Mouse (Mus musculus) liver, postnatal 0 days (tissue): ENCODE measurements around the gene Oas1d. TPM values are rescaled to one million over a fixed set of nuclear protein-coding genes. Genes with fewer than 3 reads are reported as not detected.
"Not testable (repeated sequence)": the region's sequence is repeated elsewhere in the genome, so short reads cannot be mapped to it uniquely, and the experiment has no call there.

Experiments used
- ATAC-seq: fragments of 200-750 bp; cut with Nextera tagmentation; 2 replicates; pipeline ENCODE4 v1.8.0; 2017; ENCODE audit warnings: mild to moderate bottlenecking, moderate library complexity
- DNase-seq: peaks from one replicate; pipeline ENCODE4 v3.0.0-alpha.2; 2016
- H3K27ac ChIP-seq: fragments of 300-500 bp; sonication (generic); 2 replicates; pipeline ENCODE4 v1.5.1; 2014; ENCODE audit warnings: antibody characterized with exemption, moderate library complexity, mild to moderate bottlenecking, low read depth
- H3K27me3 ChIP-seq: fragments of 300-500 bp; sonication (generic); 2 replicates; pipeline ENCODE4 v1.6.1; 2014; ENCODE audit warnings: low read length, control low read depth, mixed read lengths; ENCODE audit not compliant: insufficient read depth
- H3K36me3 ChIP-seq: fragments of 300-500 bp; sonication (generic); replicated peaks from 2 replicates; pipeline ENCODE4 v1.6.1; 2014; ENCODE audit warnings: mild to moderate bottlenecking, control low read depth, low read length, moderate library complexity, mixed read lengths; ENCODE audit not compliant: insufficient read depth
- H3K4me1 ChIP-seq: fragments of 300-500 bp; sonication (generic); 2 replicates; pipeline ENCODE4 v1.6.1; 2014; ENCODE audit warnings: antibody characterized with exemption, mild to moderate bottlenecking, control low read depth; ENCODE audit not compliant: insufficient read depth
- H3K4me2 ChIP-seq: fragments of 300-500 bp; sonication (generic); 2 replicates; pipeline ENCODE4 v1.6.1; 2014; ENCODE audit warnings: low read depth, mild to moderate bottlenecking, low read length, moderate library complexity, mixed read lengths
- H3K4me3 ChIP-seq: fragments of 300-500 bp; sonication (generic); 2 replicates; pipeline ENCODE4 v1.5.1; 2014; ENCODE audit warnings: low read depth, low read length
- H3K9ac ChIP-seq: fragments of 300-500 bp; sonication (generic); replicated peaks from 2 replicates; pipeline ENCODE4 v1.6.1; 2014; ENCODE audit warnings: mild to moderate bottlenecking, moderate library complexity
- H3K9me3 ChIP-seq: fragments of 300-500 bp; sonication (generic); 2 replicates; pipeline ENCODE4 v1.6.1; 2016; ENCODE audit warnings: mild to moderate bottlenecking, control low read depth, low read length, mixed read lengths
- CTCF ChIP-seq: sonication (generic); IDR thresholded peaks from 2 replicates; pipeline ENCODE4 v1.5.1; 2016; ENCODE audit warnings: antibody characterized with exemption, low read depth
- EP300 ChIP-seq: IDR thresholded peaks from 2 replicates; pipeline ENCODE4 v1.6.1; 2016; ENCODE audit warnings: antibody characterized with exemption, low read depth, mild to moderate bottlenecking
- WGBS: fragments of 180-500 bp; shearing (Covaris S2); extraction: QIAGEN DNeasy Blood & Tissue Kit; methylation state at CpG from one replicate; pipeline ENCODE4 v1.1.7; 2014; ENCODE audit not compliant: insufficient replicate concordance; 5-methylcytosine and 5-hydroxymethylcytosine counted together
- polyA plus RNA-seq: library from polyadenylated mRNA; unstranded; fragments of >200 nt; fragmentation: Nextera tagmentation; extraction: Ambion mirVana; gene quantifications from 2 replicates; pipeline ENCODE4 v1.2.1, GENCODE M21; 2015

The Oas1d gene
- polyA plus RNA-seq, 1 experiment from 2014 or later, result not detected

- WGBS, result 69% methylated on average over 2 of the region's 2 CpGs
- Histone ChIP-seq H3K36me3 (no peaks in the 10 kb centered on the region), H3K4me2 (no peak overlapping the region), H3K27ac (no peak overlapping the region), H3K4me1 (no peaks in the 10 kb centered on the region), H3K9me3 (no peaks in the 10 kb centered on the region), H3K9ac (no peak overlapping the region), H3K4me3 (no peak overlapping the region), H3K27me3 (no peaks in the 10 kb centered on the region)
- ATAC-seq (no peak), DNase-seq (no peak)
- TF ChIP-seq EP300 (no peak), CTCF (no peak)
These were observed 22.1 kb upstream of the Oas1d start for GRCm38 (mm10) chr5:120892243-120892660.

GRCm38 (mm10) chr5:120893866-120894265 is 20.5 kb upstream of the Oas1d start:
- H3K4me3 ChIP-seq, H3K4me1 ChIP-seq, ATAC-seq, DNase-seq, H3K27ac ChIP-seq, H3K4me2 ChIP-seq, H3K27me3 ChIP-seq, H3K9ac ChIP-seq, H3K36me3 ChIP-seq, H3K9me3 ChIP-seq: not testable (repeated sequence)
- 85% methylated on average over 4 of the region's 4 CpGs for WGBS

- 60% methylated on average over 2 of the region's 2 CpGs for WGBS
- H3K27ac ChIP-seq, H3K9me3 ChIP-seq, ATAC-seq, H3K27me3 ChIP-seq, H3K4me1 ChIP-seq, H3K36me3 ChIP-seq, H3K9ac ChIP-seq, DNase-seq, H3K4me3 ChIP-seq, H3K4me2 ChIP-seq: not testable (repeated sequence)
These were observed 19.6 kb upstream of the Oas1d start for GRCm38 (mm10) chr5:120894692-120895091.

GRCm38 (mm10) chr5:120895231-120895900 is 19.0 kb upstream of the Oas1d start:
- DNase-seq (no peak), ATAC-seq (no peak)
- Histone ChIP-seq H3K27me3 (no peaks in the 10 kb centered on the region), H3K36me3 (no peaks in the 10 kb centered on the region), H3K4me2 (no peak overlapping the region), H3K9me3 (no peaks in the 10 kb centered on the region), H3K4me3 (no peak overlapping the region), H3K4me1 (no peaks in the 10 kb centered on the region), H3K9ac (no peak overlapping the region), H3K27ac (no peak overlapping the region)
- no peak for TF ChIP-seq EP300
- no peak for TF ChIP-seq CTCF
- 80% methylated on average over 11 of the region's 11 CpGs for WGBS

- WGBS, result 82% methylated on average over 6 of the region's 6 CpGs
- no peak overlapping the region for H3K4me3 ChIP-seq
These were observed 16.0 kb upstream of the Oas1d start for GRCm38 (mm10) chr5:120898307-120898706.

GRCm38 (mm10) chr5:120898726-120899125 is 15.6 kb upstream of the Oas1d start:
- no peak overlapping the region for H3K4me2 ChIP-seq
- no peak overlapping the region for H3K27ac ChIP-seq
- no peak overlapping the region for H3K4me3 ChIP-seq
- no peaks in the 10 kb centered on the region for H3K4me1 ChIP-seq
- no peaks in the 10 kb centered on the region for H3K27me3 ChIP-seq
- H3K9me3 ChIP-seq, result no peaks in the 10 kb centered on the region
- ATAC-seq (no peak), DNase-seq (no peak)
- no peak for TF ChIP-seq EP300
- no peak for TF ChIP-seq CTCF
- H3K36me3 ChIP-seq, result no peaks in the 10 kb centered on the region
- H3K9ac ChIP-seq, result no peak overlapping the region

More at GRCm38 (mm10) chr5:120898307-120898706, 16.0 kb upstream of the Oas1d start:
- no peak overlapping the region for H3K4me2 ChIP-seq
- no peak for ATAC-seq
- no peaks in the 10 kb centered on the region for H3K9me3 ChIP-seq
- no peak overlapping the region for H3K27ac ChIP-seq
- no peaks in the 10 kb centered on the region for H3K36me3 ChIP-seq
- H3K27me3 ChIP-seq, result no peaks in the 10 kb centered on the region
- H3K9ac ChIP-seq, result no peak overlapping the region
- no peak for TF ChIP-seq EP300
- no peak for TF ChIP-seq CTCF
- no peaks in the 10 kb centered on the region for H3K4me1 ChIP-seq
- DNase-seq, result no peak

- H3K36me3 ChIP-seq, result no peaks in the 10 kb centered on the region
- no peak for DNase-seq
- 50% methylated on average over 1 of the region's 1 CpGs for WGBS
- no peak overlapping the region for H3K9ac ChIP-seq
- no peak overlapping the region for H3K27ac ChIP-seq
- ATAC-seq, result no peak
- no peaks in the 10 kb centered on the region for H3K27me3 ChIP-seq
- no peaks in the 10 kb centered on the region for H3K9me3 ChIP-seq
- H3K4me2 ChIP-seq, result no peak overlapping the region
- no peaks in the 10 kb centered on the region for H3K4me1 ChIP-seq
- no peak overlapping the region for H3K4me3 ChIP-seq
- TF ChIP-seq CTCF (no peak), EP300 (no peak)
These were observed 13.7 kb upstream of the Oas1d start for GRCm38 (mm10) chr5:120900666-120901065.
